Mouse (Mus musculus) right cerebral cortex, adult 2 months (tissue): ENCODE data around the gene Tmem63b.
A peak's percentile ranks its signal among the peaks of the same experiment; 100 is the strongest.

ENCODE experiments used
- DNase-seq, 2 experiments: peaks; one replicate each; pipeline ENCODE4 v3.0.0; 2021 to 2022; ENCODE audit warnings: low spot score in 2 of 2

Gene Tmem63b

GRCm38 (mm10) chr17:45686716-45687115, at the start of gene Tmem63b:
Gene Tmem63b (minus strand): TSS chr17:45686905.
- DNase-seq = no peak

GRCm38 (mm10) chr17:45735382-45736310, 48.9 kb upstream of the Tmem63b start:
- DNase-seq = peak; percentile 91 to 93

- DNase-seq = no peak
Observed at GRCm38 (mm10) chr17:45734881-45735280, 48.2 kb upstream of the Tmem63b start.

GRCm38 (mm10) chr17:45734333-45734732, 47.6 kb upstream of the Tmem63b start:
- DNase-seq = no peak

- peak in 1 of 2 experiments; percentile 64 for DNase-seq
Observed at GRCm38 (mm10) chr17:45733735-45734301, 47.1 kb upstream of the Tmem63b start, which contains the start of gene 1600014C23Rik. Gene 1600014C23Rik (minus strand): TSS chr17:45733844.

GRCm38 (mm10) chr17:45733038-45733734, 46.5 kb upstream of the Tmem63b start:
- peak in 1 of 2 experiments; percentile 38 for DNase-seq

GRCm38 (mm10) chr17:45731172-45731864, 44.6 kb upstream of the Tmem63b start:
- peak; percentile 93 to 94 for DNase-seq

GRCm38 (mm10) chr17:45730696-45731095, 44.0 kb upstream of the Tmem63b start:
- no peak for DNase-seq

GRCm38 (mm10) chr17:45729387-45729786, 42.7 kb upstream of the Tmem63b start:
- no peak for DNase-seq

GRCm38 (mm10) chr17:45727983-45728723, 41.4 kb upstream of the Tmem63b start:
- no peak for DNase-seq

GRCm38 (mm10) chr17:45727481-45727880, 40.8 kb upstream of the Tmem63b start:
- DNase-seq = no peak

GRCm38 (mm10) chr17:45726249-45726648, 39.5 kb upstream of the Tmem63b start:
- DNase-seq = no peak

- no peak for DNase-seq
Observed at GRCm38 (mm10) chr17:45724574-45724921, 37.8 kb upstream of the Tmem63b start.

GRCm38 (mm10) chr17:45723732-45724573, 37.2 kb upstream of the Tmem63b start:
- DNase-seq = peak; percentile 87 to 90

GRCm38 (mm10) chr17:45718323-45718722, 31.6 kb upstream of the Tmem63b start:
- DNase-seq = peak; percentile 83 to 86

- no peak for DNase-seq
Observed at GRCm38 (mm10) chr17:45711525-45711924, 24.8 kb upstream of the Tmem63b start.

GRCm38 (mm10) chr17:45710407-45710806, 23.7 kb upstream of the Tmem63b start:
- no peak for DNase-seq

- no peak for DNase-seq
Observed at GRCm38 (mm10) chr17:45709829-45710228, 23.1 kb upstream of the Tmem63b start.

- no peak for DNase-seq
Observed at GRCm38 (mm10) chr17:45708179-45708578, 21.5 kb upstream of the Tmem63b start.

GRCm38 (mm10) chr17:45707376-45707775, 20.7 kb upstream of the Tmem63b start:
- DNase-seq = no peak
